Mouse (Mus musculus) forebrain, postnatal 0 days (tissue): ENCODE measurements at regions not wholly inside any gene's neighbourhood (a gene's known extent, or its start where the extent isn't known, plus 50 kb on each side); places are given as distances from the start of the nearest gene placed in this dataset.

Experiments
- ATAC-seq: fragments of 200-750 bp; cut with Nextera tagmentation; 2 replicates; pipeline ENCODE4 v1.8.0; 2017; ENCODE audit warnings: mild to moderate bottlenecking, moderate library complexity
- DNase-seq: peaks from one replicate; pipeline ENCODE4 v3.0.0-alpha.2; 2015
- H3K27ac ChIP-seq: fragments of 300-500 bp; sonication (generic); 2 replicates; pipeline ENCODE4 v1.5.1; 2014; ENCODE audit warnings: low read depth, mild to moderate bottlenecking, antibody characterized with exemption, low read length, moderate library complexity, mixed read lengths
- H3K27me3 ChIP-seq: fragments of 300-500 bp; sonication (generic); 2 replicates; pipeline ENCODE4 v1.6.1; 2014; ENCODE audit warnings: mild to moderate bottlenecking, low read length, mixed read lengths; ENCODE audit not compliant: insufficient read depth
- H3K36me3 ChIP-seq: fragments of 300-500 bp; sonication (generic); 2 replicates; pipeline ENCODE4 v1.6.1; 2014; ENCODE audit warnings: mild to moderate bottlenecking, moderate library complexity; ENCODE audit not compliant: insufficient read depth
- H3K4me1 ChIP-seq: fragments of 300-500 bp; sonication (generic); 2 replicates; pipeline ENCODE4 v1.6.1; 2014; ENCODE audit warnings: antibody characterized with exemption; ENCODE audit not compliant: insufficient read depth
- H3K4me2 ChIP-seq: fragments of 300-500 bp; sonication (generic); 2 replicates; pipeline ENCODE4 v1.6.1; 2014; ENCODE audit warnings: low read depth, mild to moderate bottlenecking, moderate library complexity
- H3K4me3 ChIP-seq: fragments of 300-500 bp; sonication (generic); 2 replicates; pipeline ENCODE4 v1.5.1; 2014; ENCODE audit warnings: low read depth, low read length, mixed read lengths
- H3K9ac ChIP-seq: fragments of 300-500 bp; sonication (generic); 2 replicates; pipeline ENCODE4 v1.6.1; 2014; ENCODE audit warnings: mild to moderate bottlenecking
- H3K9me3 ChIP-seq: fragments of 300-500 bp; sonication (generic); 2 replicates; pipeline ENCODE4 v1.6.1; 2016; ENCODE audit warnings: low read length
- CTCF ChIP-seq: sonication (generic); IDR thresholded peaks from 2 replicates; pipeline ENCODE4 v1.5.1; 2016; ENCODE audit warnings: antibody characterized with exemption, control low read depth, low read depth
- WGBS: fragments of 180-500 bp; shearing (Covaris S2); extraction: QIAGEN DNeasy Blood & Tissue Kit; methylation state at CpG from one replicate; pipeline ENCODE4 v1.1.7; 2014; 5-methylcytosine and 5-hydroxymethylcytosine counted together

DNA sequence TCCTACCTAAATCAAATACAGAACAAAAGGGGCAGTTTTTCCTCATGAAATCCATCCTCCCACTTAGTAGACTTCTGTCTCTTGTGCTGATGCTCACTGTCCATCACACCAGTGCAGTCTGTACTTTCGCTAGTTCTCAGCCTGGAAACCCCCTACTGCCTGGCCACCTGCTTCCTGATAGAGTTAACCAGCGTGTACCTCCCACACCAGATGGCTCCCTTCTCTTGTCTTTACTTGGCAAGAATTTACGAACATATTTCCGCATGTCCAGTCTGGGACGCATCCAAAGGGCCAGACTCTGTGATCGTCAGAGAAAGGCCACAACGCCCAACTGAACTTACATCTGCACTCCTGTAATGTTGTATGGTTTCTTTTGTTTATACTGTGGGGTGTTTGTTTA lies 349.2 kb upstream of the Grik2 start:
- no peak overlapping the region for H3K4me2 ChIP-seq
- H3K27ac ChIP-seq = no peak overlapping the region
- no peaks in the 10 kb centered on the region for H3K36me3 ChIP-seq
- TF ChIP-seq CTCF = no peak
- H3K27me3 ChIP-seq = no peaks in the 10 kb centered on the region
- no peak overlapping the region for H3K4me3 ChIP-seq
- no peaks in the 10 kb centered on the region for H3K9me3 ChIP-seq
- 67% methylated on average over 7 of the region's 7 CpGs for WGBS
- H3K9ac ChIP-seq = no peak overlapping the region
- no peak for DNase-seq
- no peak for ATAC-seq
- H3K4me1 ChIP-seq = no peaks in the 10 kb centered on the region

DNA sequence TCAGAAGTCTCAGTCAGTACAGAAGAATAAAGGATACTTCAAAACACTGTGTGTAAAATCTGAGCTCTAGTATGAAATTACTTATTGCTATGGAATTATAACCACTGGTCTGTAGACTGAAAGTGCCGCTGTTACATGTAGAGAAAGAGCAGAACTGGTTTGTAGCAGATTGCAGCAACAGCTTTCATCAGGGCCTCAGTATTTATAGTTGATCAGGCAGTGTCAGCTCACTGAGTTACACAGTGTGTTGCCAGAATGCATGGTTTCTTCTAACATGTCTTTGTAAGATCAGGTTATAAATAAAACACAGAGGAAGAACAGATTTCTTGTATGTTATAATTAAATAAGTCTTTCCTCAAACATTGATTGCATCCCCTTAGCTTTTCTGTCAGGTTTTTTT lies 347.6 kb upstream of the Grik2 start:
- WGBS = 60% methylated on average over 1 of the region's 1 CpGs
- H3K9me3 ChIP-seq = no peaks in the 10 kb centered on the region
- H3K27ac ChIP-seq = no peak overlapping the region
- H3K4me1 ChIP-seq = no peaks in the 10 kb centered on the region
- ATAC-seq (peak; percentile 71), DNase-seq (no peak)
- H3K4me3 ChIP-seq = no peak overlapping the region
- no peaks in the 10 kb centered on the region for H3K27me3 ChIP-seq
- no peak overlapping the region for H3K9ac ChIP-seq
- no peak overlapping the region for H3K4me2 ChIP-seq
- H3K36me3 ChIP-seq = no peaks in the 10 kb centered on the region
- TF ChIP-seq CTCF = no peak

DNA sequence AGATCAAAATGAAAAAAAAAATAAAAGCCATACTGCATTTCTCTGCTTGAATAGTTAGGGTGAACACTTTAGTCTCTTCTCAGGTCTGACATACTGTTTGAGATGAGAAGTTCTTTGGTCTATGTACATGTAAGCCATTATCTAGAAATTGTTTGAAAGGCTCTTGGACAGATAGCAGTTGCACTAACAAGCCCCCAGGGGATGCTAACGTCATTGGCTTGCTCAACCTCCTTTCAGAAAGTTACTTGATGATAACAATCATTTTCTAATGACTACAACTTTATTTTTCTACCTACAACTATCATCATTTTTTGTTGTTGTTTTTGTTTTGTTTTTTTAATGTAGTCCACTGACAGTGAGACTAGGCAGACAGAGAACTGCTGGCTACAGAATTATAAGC lies 346.9 kb upstream of the Grik2 start:
- no peaks in the 10 kb centered on the region for H3K27me3 ChIP-seq
- H3K27ac ChIP-seq = no peak overlapping the region
- no peaks in the 10 kb centered on the region for H3K36me3 ChIP-seq
- H3K4me2 ChIP-seq = no peak overlapping the region
- WGBS = 48% methylated on average over 1 of the region's 1 CpGs
- no peaks in the 10 kb centered on the region for H3K9me3 ChIP-seq
- TF ChIP-seq CTCF = no peak
- no peak for ATAC-seq
- H3K4me1 ChIP-seq = no peaks in the 10 kb centered on the region
- no peak overlapping the region for H3K4me3 ChIP-seq
- no peak overlapping the region for H3K9ac ChIP-seq
- DNase-seq = no peak
